Mouse (Mus musculus) forelimb bud, embryonic 11.5 days (tissue): ENCODE measurements at regions not wholly inside any gene's neighbourhood (a gene's known extent, or its start where the extent isn't known, plus 50 kb on each side); places are given as distances from the start of the nearest gene placed in this dataset.

Source experiments
- DNase-seq: peaks from one replicate; pipeline ENCODE4 v3.0.0-alpha.2; 2012; ENCODE audit warnings: low read depth, low spot score

DNA sequence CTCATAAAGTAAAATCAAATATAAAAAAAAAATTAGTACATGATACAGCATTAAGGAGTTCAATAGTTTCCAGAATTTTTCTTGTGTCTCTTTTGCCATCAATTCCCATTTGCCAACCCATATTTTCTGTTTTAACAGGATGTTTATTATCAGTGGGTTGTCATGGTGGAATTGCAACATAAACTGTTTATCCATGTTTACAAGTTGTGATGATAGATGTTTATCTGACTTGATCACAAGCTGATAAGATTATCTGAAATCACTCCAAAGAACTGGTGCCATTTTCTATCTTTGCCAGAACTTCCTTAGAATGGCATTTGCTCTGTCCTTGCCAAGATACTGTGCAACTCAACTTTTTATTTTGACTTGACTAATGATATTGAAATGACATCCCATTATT, 466.8 kb downstream of the Pcdh7 start:
- DNase-seq, result no peak

DNA sequence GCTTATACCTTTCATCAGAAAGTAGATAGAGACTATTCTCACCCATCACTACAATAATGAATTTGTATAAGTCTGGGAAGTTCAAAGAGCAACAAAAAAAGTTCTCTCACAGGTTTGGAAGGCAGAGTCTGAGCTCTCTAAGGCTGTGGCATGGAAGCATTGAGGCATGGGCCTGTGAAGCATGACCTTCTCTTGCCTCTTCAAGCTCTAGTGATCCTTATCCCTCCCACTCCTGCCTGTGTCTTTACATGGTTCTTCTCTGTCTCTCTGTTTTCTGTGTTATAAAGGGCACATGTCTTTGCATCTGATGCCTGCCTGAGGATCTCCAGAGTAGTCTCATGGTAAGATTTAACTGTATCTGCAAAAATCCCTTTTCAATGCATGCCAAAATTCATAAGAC, 489.8 kb downstream of the Pcdh7 start:
- DNase-seq, result no peak

DNA sequence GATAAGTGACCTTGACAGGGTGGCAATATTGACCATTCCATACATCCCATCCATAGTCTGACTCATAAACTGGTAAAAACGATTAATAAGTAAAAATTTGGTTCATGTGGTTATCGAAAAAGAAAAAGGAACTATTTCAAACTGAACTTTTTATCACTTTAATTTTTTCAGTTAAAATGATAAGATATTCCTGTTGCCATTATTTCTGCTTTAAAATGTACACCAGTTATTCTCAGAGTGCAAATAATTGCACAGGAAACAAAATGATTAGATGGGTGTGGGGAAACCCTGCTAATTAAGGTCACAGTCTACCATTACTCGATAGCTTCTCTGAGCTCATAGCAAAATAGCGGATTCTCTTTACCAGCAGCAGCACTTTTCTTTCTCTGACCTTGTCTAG, 509.4 kb downstream of the Pcdh7 start:
- no peak for DNase-seq

DNA sequence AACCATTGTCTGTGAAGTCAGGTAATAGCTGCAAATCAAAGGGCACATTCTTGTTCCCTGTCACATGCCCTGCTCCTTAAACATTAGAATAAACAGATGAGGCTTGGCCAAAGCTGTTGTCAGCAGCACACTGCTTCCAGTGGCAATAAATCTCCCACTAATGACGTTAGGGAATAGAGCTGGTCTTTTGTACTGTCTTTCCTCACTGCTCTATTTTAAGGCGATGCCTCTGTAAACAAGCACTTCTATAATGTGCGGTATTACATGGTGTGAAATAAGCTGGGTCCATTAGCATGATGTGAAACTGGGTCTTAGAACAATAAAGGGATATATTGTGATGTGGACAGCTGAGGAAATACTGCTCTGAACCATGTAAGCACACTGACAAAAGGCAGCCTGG, 511.0 kb downstream of the Pcdh7 start:
- peak; percentile 27 for DNase-seq
